Mouse (Mus musculus) hindbrain, embryonic 11.5 days (tissue): ENCODE measurements around the gene Kcnt1. TPM values are rescaled to one million over a fixed set of nuclear protein-coding genes. Genes with fewer than 3 reads are reported as not detected.

Source experiments
- polyA plus RNA-seq: library from polyadenylated mRNA; unstranded; fragments of >200 nt; fragmentation: Nextera tagmentation; extraction: Ambion mirVana; gene quantifications from 2 replicates; pipeline ENCODE4 v1.2.1, GENCODE M21; 2014

Kcnt1 gene
- polyA plus RNA-seq, 1 experiment from 2014 or later = 0.86 TPM

Other genes starting within 250 kb of the Kcnt1 start
- gene Ccdc183, start 246.1 kb upstream of the Kcnt1 start, polyA plus RNA-seq = 0.14 and 0.22 TPM in 2 replicates
- 17.6 and 18.0 TPM in 2 replicates for gene Tmem141, start 241.7 kb upstream of the Kcnt1 start, polyA plus RNA-seq
- 0.57 and 0.82 TPM in 2 replicates for gene Fcna, start 235.7 kb upstream of the Kcnt1 start, polyA plus RNA-seq
- gene Lcn8, start 210.6 kb upstream of the Kcnt1 start, polyA plus RNA-seq = not detected in 2 replicates
- gene Lcn5, start 205.8 kb upstream of the Kcnt1 start, polyA plus RNA-seq = not detected in 2 replicates
- not detected in 2 replicates for gene Lcn6, start 186.9 kb upstream of the Kcnt1 start, polyA plus RNA-seq
- 0.20 TPM in 1 of 2 replicates, not detected in the other for gene Lcn10, start 181.0 kb upstream of the Kcnt1 start, polyA plus RNA-seq
- gene Obp2a, start 163.7 kb upstream of the Kcnt1 start, polyA plus RNA-seq = not detected in 2 replicates
- gene Bmyc, start 157.0 kb upstream of the Kcnt1 start, polyA plus RNA-seq = 65.1 and 71.6 TPM in 2 replicates
- gene Obp2b, start 126.7 kb upstream of the Kcnt1 start, polyA plus RNA-seq = not detected in 2 replicates
- not detected in 2 replicates for gene Lcn3, start 98.2 kb upstream of the Kcnt1 start, polyA plus RNA-seq
- not detected in 2 replicates for gene Lcn11, start 86.7 kb upstream of the Kcnt1 start, polyA plus RNA-seq
- gene Gm13539, start 81.5 kb upstream of the Kcnt1 start, polyA plus RNA-seq = not detected in 2 replicates
- not detected in 2 replicates for gene Glt6d1, start 47.9 kb upstream of the Kcnt1 start, polyA plus RNA-seq
- gene Lcn9, start 40.6 kb upstream of the Kcnt1 start, polyA plus RNA-seq = not detected in 2 replicates
- gene Sohlh1, start 16.5 kb upstream of the Kcnt1 start, polyA plus RNA-seq = not detected in 2 replicates
- 34.9 and 50.4 TPM in 2 replicates for gene Camsap1, start 119.5 kb downstream of the Kcnt1 start, polyA plus RNA-seq
- gene Ubac1, start 158.0 kb downstream of the Kcnt1 start, polyA plus RNA-seq = 106 and 111 TPM in 2 replicates